Mouse (Mus musculus): Measurements from ENCODE around the gene Nat8f2.

Gene Nat8f2

DNA sequence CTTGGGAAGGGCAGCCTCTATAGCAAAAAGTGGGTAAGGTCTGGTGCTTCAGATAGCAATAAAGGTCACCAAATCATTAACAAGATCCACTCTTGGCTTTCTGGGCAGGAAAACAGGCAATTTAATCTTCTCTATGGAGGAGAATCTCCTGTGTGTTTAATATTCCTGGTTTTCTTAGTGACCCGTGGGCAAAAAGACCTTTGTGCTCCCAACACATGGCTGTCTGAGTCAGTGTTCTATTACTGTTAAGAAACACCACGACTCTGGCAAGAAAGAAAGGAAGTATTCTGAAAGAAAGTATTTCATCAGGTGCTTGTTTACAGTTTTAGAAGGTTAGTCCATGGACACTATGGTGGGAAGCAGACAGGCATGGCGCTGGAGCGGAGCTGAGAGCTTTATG, 46.7 kb downstream of the Nat8f2 start:
- DNase-seq (ENCODE audit: low read depth), result no peak

DNA sequence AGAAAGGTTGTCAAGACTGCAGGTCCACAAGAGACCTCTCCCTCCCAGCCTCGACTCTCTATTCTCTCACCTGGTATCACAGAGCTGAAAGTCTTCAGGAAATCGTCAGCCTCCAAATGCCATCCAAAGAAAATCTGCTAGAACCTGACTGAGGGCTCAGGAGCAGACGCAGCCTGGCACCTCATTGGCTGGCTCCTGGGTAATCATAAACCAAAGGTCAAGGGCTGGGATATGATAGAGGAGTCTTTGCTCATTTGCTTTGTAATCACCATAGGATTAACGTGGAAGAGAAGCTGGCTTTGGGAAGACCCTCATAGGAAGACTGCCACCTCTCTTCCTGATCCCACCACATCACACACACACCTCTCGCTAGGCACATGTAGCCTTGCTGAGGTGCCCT, 48.1 kb downstream of the Nat8f2 start, which contains the start of the genes Nat8f6 and Nat8f5:
Gene Nat8f6 (minus strand): TSS at position 118 of the 400 bp plus-strand sequence.
Gene Nat8f5 (minus strand): TSS at position 136 of the 400 bp plus-strand sequence.
- DNase-seq (ENCODE audit: low read depth), result no peak

DNA sequence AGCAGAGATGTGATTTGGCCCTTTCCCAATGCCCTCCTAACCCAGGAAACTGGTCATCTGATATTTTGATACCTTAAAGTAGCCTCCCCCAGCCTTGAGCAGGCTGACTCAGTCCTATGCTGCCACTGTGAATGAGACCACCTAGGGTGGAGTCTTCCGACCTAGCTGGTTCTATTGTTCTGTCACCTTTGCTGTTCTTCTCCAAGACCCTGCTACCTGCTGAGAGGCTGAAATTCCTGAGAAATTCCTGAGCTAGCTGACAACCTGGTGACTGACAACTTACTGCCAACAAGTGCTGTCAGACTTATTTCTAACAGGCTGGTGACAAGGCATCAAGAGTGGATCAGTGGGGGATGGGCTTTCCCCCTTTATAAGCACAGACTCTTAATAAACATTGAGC, 50.6 kb downstream of the Nat8f2 start:
- no peak for DNase-seq (ENCODE audit: low read depth)
